Mouse (Mus musculus) bone marrow, adult 2 months (tissue): ENCODE data around the gene Ryr1.

Experiments
- CTCF ChIP-seq: fragments of 200-500 bp; IDR thresholded peaks from 2 replicates; pipeline ENCODE4 v1.5.1; 2011; ENCODE audit warnings: low read length, control low read depth; ENCODE audit not compliant: control insufficient read depth, insufficient read depth
- POLR2A ChIP-seq: fragments of 200-500 bp; IDR thresholded peaks from 2 replicates; pipeline ENCODE4 v1.6.1; 2011; ENCODE audit warnings: low read depth, mild to moderate bottlenecking, control low read depth, low read length, borderline replicate concordance; ENCODE audit not compliant: control insufficient read depth

DNA sequence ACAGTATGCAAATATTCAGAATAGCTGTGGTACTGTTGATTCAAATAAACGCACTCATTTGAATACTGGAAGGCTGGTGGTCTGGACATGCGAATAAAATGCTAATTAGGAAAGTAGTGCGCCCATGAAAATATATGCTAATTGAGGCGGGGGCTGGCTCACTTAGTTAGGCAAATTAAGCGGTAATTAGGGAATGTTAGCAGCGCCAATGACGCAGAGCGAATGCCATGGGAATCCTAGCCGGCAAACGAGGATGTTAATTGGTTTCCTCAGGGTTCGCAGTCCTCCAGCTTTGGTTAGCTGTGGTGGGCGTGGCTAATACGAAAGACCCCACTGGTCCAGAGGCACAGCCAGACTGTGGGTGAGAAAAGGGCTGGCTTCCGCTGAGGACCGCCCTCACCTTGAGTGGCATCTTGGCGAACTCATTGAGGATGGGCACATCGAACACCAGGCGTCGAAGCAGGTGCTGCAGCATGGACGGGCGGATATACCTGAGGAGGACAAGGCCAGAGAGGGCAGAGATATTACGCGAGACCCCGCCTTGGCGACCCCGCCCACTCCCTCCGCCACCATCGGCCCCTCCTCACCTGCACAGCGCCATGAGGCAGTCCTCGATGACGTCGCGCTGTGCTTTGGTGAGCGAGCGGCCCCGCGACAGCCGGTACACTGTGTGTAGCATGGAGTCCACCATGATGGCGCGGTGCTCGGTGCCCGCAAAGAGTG lies 53.6 kb downstream of the Ryr1 start:
- no peak for TF ChIP-seq CTCF
- TF ChIP-seq POLR2A = no peak
